Mouse (Mus musculus) kidney, embryonic 16.5 days (tissue): ENCODE measurements around the gene Tnn. TPM values are rescaled to one million over a fixed set of nuclear protein-coding genes. Genes with fewer than 3 reads are reported as not detected.

Experiments used
- ATAC-seq: fragments of 200-750 bp; cut with Nextera tagmentation; 2 replicates; pipeline ENCODE4 v1.8.0; 2017; ENCODE audit warnings: moderate TSS enrichment; ENCODE audit not compliant: low FRiP score, low TSS enrichment
- H3K27ac ChIP-seq: fragments of 300-500 bp; sonication (generic); 2 replicates; pipeline ENCODE4 v1.5.1; 2014; ENCODE audit warnings: low read length
- H3K27me3 ChIP-seq: fragments of 300-500 bp; sonication (generic); 2 replicates; pipeline ENCODE4 v1.6.1; 2014; ENCODE audit warnings: low read length, control low read depth, mixed read lengths; ENCODE audit not compliant: insufficient read depth
- H3K36me3 ChIP-seq: fragments of 300-500 bp; sonication (generic); 2 replicates; pipeline ENCODE4 v1.6.1; 2014; ENCODE audit warnings: low read length, control low read depth, mixed read lengths; ENCODE audit not compliant: insufficient read depth
- H3K4me1 ChIP-seq: fragments of 300-500 bp; sonication (generic); 2 replicates; pipeline ENCODE4 v1.6.1; 2014; ENCODE audit warnings: low read length, control low read depth, mixed read lengths; ENCODE audit not compliant: insufficient read depth
- H3K4me2 ChIP-seq: fragments of 300-500 bp; sonication (generic); replicated peaks from 2 replicates; pipeline ENCODE4 v1.6.1; 2014; ENCODE audit warnings: low read depth, low read length
- H3K4me3 ChIP-seq: fragments of 300-500 bp; sonication (generic); 2 replicates; pipeline ENCODE4 v1.5.1; 2014; ENCODE audit warnings: mild to moderate bottlenecking, low read length
- H3K9ac ChIP-seq: fragments of 300-500 bp; sonication (generic); replicated peaks from 2 replicates; pipeline ENCODE4 v1.6.1; 2014; ENCODE audit warnings: low read length
- H3K9me3 ChIP-seq: fragments of 300-500 bp; sonication (generic); 2 replicates; pipeline ENCODE4 v1.6.1; 2016; ENCODE audit warnings: low read length, control low read depth
- WGBS: fragments of 180-500 bp; shearing (Covaris S2); extraction: QIAGEN DNeasy Blood & Tissue Kit; methylation state at CpG from one replicate; pipeline ENCODE4 v1.1.7; 2014; 5-methylcytosine and 5-hydroxymethylcytosine counted together
- polyA plus RNA-seq: library from polyadenylated mRNA; unstranded; fragments of >200 nt; fragmentation: Nextera tagmentation; extraction: Ambion mirVana; gene quantifications from 2 replicates; pipeline ENCODE4 v1.2.1, GENCODE M21; 2015

The Tnn gene
- polyA plus RNA-seq, 1 experiment from 2014 or later: 0.91 TPM

DNA sequence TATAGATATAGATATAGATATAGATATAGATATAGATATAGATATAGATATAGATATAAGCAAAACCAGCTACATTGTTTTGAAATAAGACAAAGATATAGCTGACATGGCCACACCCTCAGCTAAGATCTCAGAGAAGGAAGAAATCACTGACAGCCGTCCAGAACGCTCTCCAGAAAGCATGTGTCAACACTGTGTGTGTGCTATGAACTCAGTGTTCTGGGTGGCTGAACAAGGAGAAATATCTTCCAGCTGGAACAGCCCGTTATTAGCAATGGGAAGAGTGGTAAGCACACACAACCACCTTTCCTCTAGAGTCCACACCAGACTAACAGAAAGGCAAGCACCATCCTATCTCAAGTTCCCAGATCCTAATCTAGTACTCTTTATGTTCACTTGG is 117.8 kb downstream of the Tnn start:
- Histone ChIP-seq H3K27ac (no peak overlapping the region), H3K4me3 (no peak overlapping the region), H3K9ac (no peak overlapping the region), H3K36me3 (no peaks in the 10 kb centered on the region), H3K9me3 (no peaks in the 10 kb centered on the region), H3K4me2 (no peak overlapping the region), H3K4me1 (0 out of 2 replicates have a peak, but pooled peaks cover 6% of the 10 kb centered on the region), H3K27me3 (no peaks in the 10 kb centered on the region)
- ATAC-seq: no peak
- 26% methylated on average over 3 of the region's 3 CpGs for WGBS

Other genes with a start within 250 kb of the Tnn start
- 22.5 and 23.2 TPM in 2 replicates for gene 4930523C07Rik, start 109.2 kb downstream of the Tnn start, polyA plus RNA-seq
- gene Mrps14, start 41.6 kb upstream of the Tnn start, polyA plus RNA-seq: 242 and 248 TPM in 2 replicates
- gene Cacybp, start 59.3 kb upstream of the Tnn start, polyA plus RNA-seq: 203 and 213 TPM in 2 replicates